Comparison of ENCODE assay signal across 9 mouse cellular contexts in the genomic region with DNA sequence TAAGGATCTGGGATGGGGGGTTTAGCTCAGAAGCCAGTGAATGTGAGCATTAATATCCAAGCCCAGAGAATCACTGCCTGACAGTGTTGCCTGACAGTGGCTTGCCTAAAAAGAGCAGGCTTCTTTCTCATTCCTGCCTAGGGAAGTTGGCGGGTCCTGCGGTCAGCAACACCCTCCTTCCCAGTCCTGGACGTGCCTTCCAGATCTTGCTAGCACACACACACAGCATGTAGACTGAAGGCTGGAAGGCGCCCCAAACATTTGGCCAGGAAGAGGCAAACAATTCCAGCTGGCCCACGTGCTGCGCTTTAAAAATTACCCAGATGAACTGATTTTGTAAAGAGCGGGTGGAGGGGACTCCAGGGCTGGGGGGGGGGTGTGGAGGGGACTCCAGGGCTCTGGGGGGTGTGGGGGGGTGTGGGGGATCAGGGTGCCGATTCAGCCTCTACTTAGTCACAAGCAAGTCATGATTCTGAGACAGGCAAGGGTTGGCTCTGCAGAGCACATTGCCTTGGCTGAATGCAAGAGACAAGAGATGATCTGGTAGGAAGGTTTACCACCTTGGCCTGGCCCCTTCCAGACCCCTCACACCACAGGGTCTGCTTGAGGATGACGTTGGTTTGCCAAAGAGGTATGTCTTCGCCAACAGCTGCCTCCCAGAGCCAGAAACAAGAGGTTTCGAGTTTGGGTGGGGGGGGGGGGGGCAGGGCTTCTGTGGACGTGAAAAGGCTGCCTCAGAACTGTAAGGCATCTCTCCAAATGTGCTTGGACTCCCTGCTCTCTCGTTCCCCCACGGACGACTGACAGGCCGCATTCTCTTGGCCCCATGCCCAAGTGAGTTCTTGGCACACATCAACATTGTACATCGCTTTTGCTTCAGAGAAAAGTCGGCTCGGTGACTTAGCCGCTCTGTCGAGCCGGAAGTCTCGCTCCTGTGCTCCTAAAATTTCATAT.
DNase-seq lines count a peak whose midpoint lies in the region; ATAC-seq lines count a peak whose summit lies in the region.
"Had no signal": no experiment of that assay in that cellular context is flagged by ENCODE, and none has a peak within 500 bp of the region (broad histone marks: within the 10 kb centered on the region; RNA-seq: fewer than 3 reads in every experiment).

No protein-coding gene starts in this region.

- 40% methylated on average over 23 of the region's 23 CpGs for WGBS in embryonic facial prominence, embryonic 12.5 days
- 62% methylated on average over 23 of the region's 23 CpGs for WGBS in heart, embryonic 10.5 days
- WGBS in kidney, embryonic 15.5 days = 46% methylated on average over 23 of the region's 23 CpGs
- WGBS in liver, embryonic 16.5 days (ENCODE audit: insufficient replicate concordance) = 57% methylated on average over 23 of the region's 23 CpGs

- H3K27me3 ChIP-seq in embryonic facial prominence, embryonic 12.5 days = no peaks in the 10 kb centered on the region
- H3K27me3 ChIP-seq in heart, embryonic 10.5 days (ENCODE audit: insufficient read depth, poor library complexity, severe bottlenecking) = no peaks in the 10 kb centered on the region
- peaks cover 4% of the 10 kb centered on the region for H3K27me3 ChIP-seq in kidney, embryonic 15.5 days
- no peaks in the 10 kb centered on the region for H3K27me3 ChIP-seq in liver, embryonic 16.5 days (ENCODE audit: control insufficient read depth, insufficient read depth, low read depth, low read length)

- H3K9ac ChIP-seq in embryonic facial prominence, embryonic 12.5 days = no peak overlapping the region
- no peak overlapping the region for H3K9ac ChIP-seq in kidney, embryonic 15.5 days
- no peak overlapping the region for H3K9ac ChIP-seq in liver, embryonic 16.5 days (ENCODE audit: low read depth, low read length)

- H3K9me3 ChIP-seq in embryonic facial prominence, embryonic 12.5 days = no peaks in the 10 kb centered on the region
- no peaks in the 10 kb centered on the region for H3K9me3 ChIP-seq in heart, embryonic 10.5 days
- no peaks in the 10 kb centered on the region for H3K9me3 ChIP-seq in kidney, embryonic 15.5 days (replicated peaks)
- H3K9me3 ChIP-seq in liver, embryonic 16.5 days (replicated peaks; ENCODE audit: control insufficient read depth, low read length) = no peaks in the 10 kb centered on the region
- H3K9me3 ChIP-seq: megakaryocyte, embryonic 14.5 days had no signal

- H3K4me2 ChIP-seq in embryonic facial prominence, embryonic 12.5 days (replicated peaks) = peak overlapping the region; percentile 3; the same call in 1 of the 2 replicates
- H3K4me2 ChIP-seq in kidney, embryonic 15.5 days = 0 out of 2 replicates have a peak overlapping the region, but pooled peaks have one; percentile 7
- H3K4me2 ChIP-seq in liver, embryonic 16.5 days (ENCODE audit: low read depth, low read length) = no peak overlapping the region

- H3K4me3 ChIP-seq in embryonic facial prominence, embryonic 12.5 days = no peak overlapping the region
- no peak overlapping the region for H3K4me3 ChIP-seq in heart, embryonic 10.5 days
- H3K4me3 ChIP-seq in kidney, embryonic 15.5 days (replicated peaks) = no peak overlapping the region
- H3K4me3 ChIP-seq in liver, embryonic 16.5 days (ENCODE audit: low read depth, low read length) = no peak overlapping the region
- H3K4me3 ChIP-seq: megakaryocyte, embryonic 14.5 days had no signal

- peaks cover 22% of the 10 kb centered on the region for H3K4me1 ChIP-seq in embryonic facial prominence, embryonic 12.5 days
- H3K4me1 ChIP-seq in heart, embryonic 10.5 days = peaks cover 49% of the 10 kb centered on the region
- peaks cover 48% of the 10 kb centered on the region for H3K4me1 ChIP-seq in kidney, embryonic 15.5 days
- H3K4me1 ChIP-seq in liver, embryonic 16.5 days (ENCODE audit: control insufficient read depth, low read depth, low read length) = peaks cover 6% of the 10 kb centered on the region

- H3K36me3 ChIP-seq in embryonic facial prominence, embryonic 12.5 days = no peaks in the 10 kb centered on the region
- no peaks in the 10 kb centered on the region for H3K36me3 ChIP-seq in heart, embryonic 10.5 days
- H3K36me3 ChIP-seq in kidney, embryonic 15.5 days = no peaks in the 10 kb centered on the region
- no peaks in the 10 kb centered on the region for H3K36me3 ChIP-seq in liver, embryonic 16.5 days (ENCODE audit: control insufficient read depth, insufficient read depth)

- H3K27ac ChIP-seq in embryonic facial prominence, embryonic 12.5 days = peak overlapping the region; percentile 41; the same call in 1 of the 2 replicates
- peak overlapping the region; percentile 65 for H3K27ac ChIP-seq in heart, embryonic 10.5 days
- H3K27ac ChIP-seq in kidney, embryonic 15.5 days = peak overlapping the region; percentile 54
- peak overlapping the region; percentile 50 for H3K27ac ChIP-seq in liver, embryonic 16.5 days (ENCODE audit: low read length)

- peak; percentile 18 to 29 for DNase-seq in frontal cortex, postnatal 10 days (ENCODE audit: low spot score in 2 of 2)
- no peak for DNase-seq in heart, embryonic 10.5 days (ENCODE audit: low spot score)
- DNase-seq in right cerebral cortex, postnatal 4 days = peak; percentile 64

- ATAC-seq in frontal cortex, adult (ENCODE audit: low TSS enrichment) = no peak; the same call in 1 of the 2 replicates
- 0 out of 2 replicates have a peak, but pooled peaks have one; percentile 45 for ATAC-seq in embryonic facial prominence, embryonic 12.5 days (ENCODE audit: insufficient number of reproducible peaks, insufficient read depth, low FRiP score, low TSS enrichment)
- ATAC-seq in kidney, embryonic 15.5 days (replicated peaks; ENCODE audit: low FRiP score) = no peak; the same call in 1 of the 2 replicates
- peak; percentile 71 for ATAC-seq in liver, embryonic 16.5 days (ENCODE audit: low read depth)
- ATAC-seq in inflammation-experienced regulatory T-cells, adult 6 months = no peak

Comparison
In these comparisons a context has a peak if more than half of its experiments do, and no peak if none do; other contexts are left out.
1. ATAC-seq: peak in embryonic facial prominence, embryonic 12.5 days (single experiment) and liver, embryonic 16.5 days (single experiment); none in frontal cortex, adult (single experiment), kidney, embryonic 15.5 days (single experiment) and inflammation-experienced regulatory T-cells, adult 6 months (single experiment).
2. Peak in every context shown above with its lines, with median percentiles within 50 percentile points of each other: H3K27ac ChIP-seq.